Mouse (Mus musculus) liver, postnatal 0 days (tissue): ENCODE data around the gene 1700022I11Rik.

ENCODE experiments used
- CTCF ChIP-seq: sonication (generic); IDR thresholded peaks from 2 replicates; pipeline ENCODE4 v1.5.1; 2016; ENCODE audit warnings: antibody characterized with exemption, low read depth
- EP300 ChIP-seq: IDR thresholded peaks from 2 replicates; pipeline ENCODE4 v1.6.1; 2016; ENCODE audit warnings: antibody characterized with exemption, low read depth, mild to moderate bottlenecking

DNA sequence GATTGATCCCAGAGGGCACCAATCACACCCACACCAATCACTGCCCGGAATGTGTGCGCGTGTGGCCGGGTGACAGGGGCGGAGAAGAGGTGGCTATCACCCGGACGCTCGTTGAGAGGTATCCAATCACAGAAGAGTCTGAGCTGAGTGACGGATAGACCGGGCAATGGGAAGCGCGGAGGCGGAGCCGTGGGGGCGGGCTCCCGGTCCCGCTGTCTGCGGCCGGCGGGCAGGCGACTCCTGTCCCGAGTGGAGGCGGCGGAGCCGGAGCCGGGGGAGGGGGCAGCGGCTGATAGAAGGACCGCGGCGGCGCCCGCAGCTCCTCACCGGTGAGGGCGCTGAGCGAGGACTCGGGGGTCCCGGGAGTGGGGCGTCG is 19.7 kb upstream of the 1700022I11Rik start, which contains the start of gene Dnajb5:
- TF ChIP-seq CTCF = no peak
- TF ChIP-seq EP300 = peak; percentile 48
